Mouse (Mus musculus) cerebellum, adult 8-10 months (tissue): ENCODE results near the gene Rhox4b.
"Not testable (repeated sequence)": the region's sequence is repeated elsewhere in the genome, so short reads cannot be mapped to it uniquely, and the experiment has no call there.

Experiments used
- DNase-seq: peaks from one replicate; pipeline ENCODE4 v3.0.0; 2022

Gene Rhox4b

GRCm38 (mm10) chrX:37432194-37432593 is at the start of gene Rhox4b:
Gene Rhox4b, plus strand, starts transcription at chrX:37432494.
- DNase-seq, result not testable (repeated sequence)

GRCm38 (mm10) chrX:37390548-37390947 is 41.7 kb upstream of the Rhox4b start, which contains the start of gene Rhox4a2:
Gene Rhox4a2, plus strand, starts transcription at chrX:37390848.
- not testable (repeated sequence) for DNase-seq

GRCm38 (mm10) chrX:37411767-37412166 is 20.5 kb upstream of the Rhox4b start, which contains the start of gene Rhox2b:
Gene Rhox2b, plus strand, starts transcription at chrX:37412067.
- not testable (repeated sequence) for DNase-seq

DNA sequence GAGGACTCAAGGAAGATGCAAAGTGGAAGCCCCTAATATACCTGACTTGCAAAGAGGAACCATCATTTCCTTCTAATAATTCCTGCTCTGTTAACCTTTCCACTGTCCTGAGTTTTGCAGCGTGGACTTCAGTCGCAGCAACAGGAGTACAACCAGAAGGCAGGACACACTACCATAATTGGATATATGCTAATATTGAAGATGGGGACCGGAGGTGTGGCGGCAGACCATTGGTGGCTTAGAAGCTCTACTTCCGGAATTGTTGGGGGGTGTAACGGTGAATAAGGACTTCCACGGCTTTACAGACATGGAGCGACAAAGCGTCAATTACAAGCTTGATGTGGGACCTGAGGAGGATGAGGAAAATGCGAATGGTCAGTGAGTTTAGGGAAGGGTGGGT is 21.1 kb downstream of the Rhox4b start, which contains the start of gene Rhox2c:
Rhox2c (plus strand) TSS at position 301 of the 400 bp plus-strand sequence.
- not testable (repeated sequence) for DNase-seq

DNA sequence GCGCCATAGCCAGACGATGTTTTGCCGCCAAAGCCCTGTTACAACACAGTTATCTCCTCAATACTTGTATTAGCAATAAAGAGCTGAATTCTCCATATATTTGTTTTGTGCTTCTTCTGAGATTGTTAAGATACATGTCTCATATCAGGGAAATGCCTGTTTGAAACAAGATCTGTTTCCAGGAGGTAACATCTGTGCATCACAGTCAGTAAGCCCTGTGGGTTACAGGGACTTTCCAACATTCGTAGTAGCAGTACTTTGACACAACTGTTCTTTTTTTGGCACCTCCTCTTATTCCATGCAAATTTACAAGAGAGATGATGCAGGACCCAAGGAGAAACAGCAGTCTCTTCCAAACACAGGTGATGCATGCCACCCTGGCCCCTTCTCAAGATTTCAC is 26.0 kb downstream of the Rhox4b start, which contains the start of gene Rhox3c:
Rhox3c (plus strand) TSS at position 301 of the 400 bp plus-strand sequence.
- not testable (repeated sequence) for DNase-seq

DNA sequence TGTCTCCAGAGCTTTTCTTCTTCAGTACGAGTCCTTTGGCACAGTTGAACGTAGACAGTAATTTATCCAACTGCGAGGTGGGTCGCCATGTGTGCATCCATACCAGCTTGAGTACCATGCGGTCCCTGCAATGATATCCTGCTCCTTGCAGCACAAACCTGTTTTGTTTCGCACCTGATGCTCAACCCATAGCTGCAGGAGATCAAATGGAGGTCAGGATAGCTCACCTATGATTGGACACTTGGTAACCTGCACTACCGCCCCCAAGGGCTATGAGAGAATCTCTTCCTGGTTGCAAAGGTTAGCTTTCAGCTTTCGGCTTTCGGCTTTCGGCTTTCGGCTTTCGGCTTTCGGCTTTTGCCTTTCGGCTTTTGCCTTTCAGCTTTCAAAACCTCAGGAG is 47.7 kb downstream of the Rhox4b start, which contains the start of gene Rhox4c:
Rhox4c (plus strand) TSS at position 301 of the 400 bp plus-strand sequence.
- DNase-seq, result not testable (repeated sequence)
